Mouse (Mus musculus) cortical plate, adult 2 months (tissue): ENCODE measurements around the gene Vmp1. TPM values are rescaled to one million over a fixed set of nuclear protein-coding genes. Genes with fewer than 3 reads are reported as not detected.

Experiments used
- H3K27ac ChIP-seq: fragments of 200-500 bp; 2 replicates; pipeline ENCODE4 v1.5.1; 2012; ENCODE audit warnings: low read length, control low read depth, inconsistent platforms; ENCODE audit not compliant: insufficient read depth
- H3K4me1 ChIP-seq: fragments of 200-500 bp; 2 replicates; pipeline ENCODE4 v1.6.1; 2011; ENCODE audit warnings: low read length; ENCODE audit not compliant: control insufficient read depth, insufficient read depth
- H3K4me3 ChIP-seq: fragments of 200-500 bp; 2 replicates; pipeline ENCODE4 v1.5.1; 2011; ENCODE audit warnings: mild to moderate bottlenecking, low read length, control low read depth; ENCODE audit not compliant: insufficient read depth
- CTCF ChIP-seq: fragments of 200-500 bp; IDR thresholded peaks from 2 replicates; pipeline ENCODE4 v1.5.1; 2011; ENCODE audit warnings: mild to moderate bottlenecking, control low read depth, low read length; ENCODE audit not compliant: insufficient read depth; ENCODE audit errors: extremely low read depth
- POLR2A ChIP-seq: fragments of 200-500 bp; IDR thresholded peaks from 2 replicates; pipeline ENCODE4 v1.6.1; 2011; ENCODE audit warnings: mild to moderate bottlenecking, low read length, control low read depth; ENCODE audit not compliant: insufficient read depth; ENCODE audit errors: extremely low read depth
- polyA plus RNA-seq: library from polyadenylated mRNA; depleted of rRNA; stranded (reverse); fragments of >200 nt; gene quantifications from 2 replicates; pipeline ENCODE4 v1.2.3, GENCODE M21; 2012

The Vmp1 gene
- polyA plus RNA-seq, 1 experiment = 131 TPM

DNA sequence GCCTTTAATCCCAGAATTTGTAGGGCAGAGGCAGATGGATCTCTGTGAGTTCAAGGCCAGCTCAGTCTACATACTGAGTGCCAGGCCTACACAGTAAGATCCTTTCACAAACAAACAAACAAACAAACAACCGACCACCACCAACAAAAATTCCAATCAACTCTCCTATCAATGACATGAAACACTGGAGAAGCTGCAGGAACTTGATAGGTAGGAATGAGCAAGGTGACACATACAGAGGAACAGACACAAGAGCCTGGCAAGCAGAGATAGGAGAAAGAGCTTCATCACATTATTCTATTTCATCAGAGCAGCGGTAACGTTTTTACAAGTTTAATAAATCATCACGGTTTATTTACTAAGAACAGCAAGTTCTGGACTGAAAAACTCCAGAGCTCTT is 56.9 kb downstream of the Vmp1 start:
- TF ChIP-seq CTCF = no peak
- TF ChIP-seq POLR2A = no peak
- Histone ChIP-seq H3K4me1 (no peaks in the 10 kb centered on the region), H3K4me3 (no peak overlapping the region), H3K27ac (no peak overlapping the region)

DNA sequence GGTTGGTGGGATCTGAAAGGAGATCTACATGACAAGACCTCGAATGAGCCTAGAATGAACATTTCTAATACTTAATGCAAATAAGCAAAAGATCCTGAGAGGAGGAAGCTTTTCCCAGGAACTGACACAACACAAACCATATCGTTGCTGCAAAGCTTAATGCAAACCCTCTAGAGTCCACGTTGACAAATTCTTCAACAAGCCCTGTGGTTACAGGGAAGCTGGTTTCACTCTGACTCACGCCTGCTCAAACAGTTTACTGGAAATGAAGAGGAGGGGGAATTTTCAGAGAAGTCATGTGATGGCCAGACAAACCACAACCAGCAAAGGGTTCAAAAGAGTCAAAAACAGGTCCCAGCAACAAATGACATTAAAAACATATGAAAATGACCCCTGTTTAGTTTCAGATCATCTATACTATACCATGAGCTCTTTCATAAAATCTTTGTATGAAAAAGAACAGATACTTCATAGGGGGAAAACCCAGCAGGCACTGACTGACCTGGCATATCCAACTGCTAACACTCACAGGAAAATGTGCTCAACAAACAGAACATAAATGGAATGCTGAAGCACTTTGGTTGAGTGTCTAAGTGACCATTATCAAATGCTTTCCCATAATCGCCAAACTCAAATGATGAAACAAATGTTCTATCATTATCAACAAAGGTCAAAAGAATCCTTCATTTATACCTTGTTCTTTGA is 59.2 kb downstream of the Vmp1 start:
- no peaks in the 10 kb centered on the region for H3K4me1 ChIP-seq
- TF ChIP-seq POLR2A = no peak
- no peak overlapping the region for H3K4me3 ChIP-seq
- no peak overlapping the region for H3K27ac ChIP-seq

DNA sequence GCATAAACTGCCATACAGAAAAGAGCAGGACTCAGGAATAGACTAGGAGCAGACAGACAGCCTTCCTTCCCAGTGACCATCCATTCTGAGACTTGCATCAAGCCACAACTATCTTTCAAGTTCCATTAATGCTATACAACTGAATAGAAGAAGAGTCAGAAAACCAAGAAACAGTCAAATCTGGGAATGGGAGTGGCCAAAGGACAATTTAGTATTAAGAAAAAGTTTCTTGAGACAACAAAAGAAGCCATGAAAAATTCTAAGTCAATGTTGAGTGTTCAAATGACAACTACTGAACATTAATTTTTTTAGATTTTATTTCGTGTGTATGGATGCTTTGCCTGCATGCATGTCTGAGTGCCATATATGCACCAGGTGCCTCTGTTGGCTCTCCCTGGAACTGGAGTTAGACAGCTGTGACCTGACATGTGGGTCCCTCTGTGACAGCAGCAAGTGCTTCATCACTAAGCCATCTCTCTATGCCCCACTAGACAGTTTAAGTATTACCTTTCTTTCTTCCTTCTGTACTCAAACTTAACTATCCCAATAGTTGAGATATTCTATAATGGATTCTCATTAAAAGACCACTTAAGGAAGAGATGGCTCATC is 60.1 kb downstream of the Vmp1 start:
- H3K4me1 ChIP-seq = no peaks in the 10 kb centered on the region
- H3K4me3 ChIP-seq = no peak overlapping the region
- TF ChIP-seq POLR2A (no peak), CTCF (no peak)
- H3K27ac ChIP-seq = no peak overlapping the region

DNA sequence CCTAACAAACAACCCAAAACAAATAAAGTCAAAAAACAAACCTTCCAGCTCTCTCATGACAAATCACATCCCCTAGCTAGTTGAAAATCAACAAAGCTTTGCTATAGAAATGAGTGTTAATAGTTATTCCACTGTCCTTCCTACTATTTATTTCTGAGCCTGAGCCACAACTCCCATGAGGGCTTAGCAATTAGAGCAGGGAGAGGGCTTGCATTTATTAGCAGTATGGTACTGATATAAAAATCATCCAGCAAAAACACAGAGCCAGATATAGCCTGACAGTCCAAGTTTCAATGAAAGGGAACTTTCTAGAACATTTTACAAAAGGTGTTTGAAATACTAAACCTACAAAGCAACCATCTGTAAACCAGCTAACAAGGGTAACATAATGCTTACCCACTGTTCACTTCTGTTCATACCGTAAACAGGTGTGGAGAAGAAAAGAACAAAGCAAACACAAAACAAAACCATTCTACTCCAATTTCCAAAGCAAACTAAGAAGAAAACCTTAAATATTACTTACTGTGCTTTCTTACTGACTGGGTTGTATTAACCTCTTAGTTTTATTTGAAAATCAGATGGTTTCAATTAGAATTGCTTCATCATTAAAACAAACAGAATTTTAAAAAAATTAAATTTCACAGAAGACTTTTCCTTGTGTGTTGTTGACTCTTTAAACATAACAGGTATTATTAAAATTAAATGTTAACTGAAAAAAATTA is 61.3 kb downstream of the Vmp1 start:
- H3K4me1 ChIP-seq = no peaks in the 10 kb centered on the region
- H3K4me3 ChIP-seq = no peak overlapping the region
- TF ChIP-seq CTCF (no peak), POLR2A (no peak)
- H3K27ac ChIP-seq = no peak overlapping the region

DNA sequence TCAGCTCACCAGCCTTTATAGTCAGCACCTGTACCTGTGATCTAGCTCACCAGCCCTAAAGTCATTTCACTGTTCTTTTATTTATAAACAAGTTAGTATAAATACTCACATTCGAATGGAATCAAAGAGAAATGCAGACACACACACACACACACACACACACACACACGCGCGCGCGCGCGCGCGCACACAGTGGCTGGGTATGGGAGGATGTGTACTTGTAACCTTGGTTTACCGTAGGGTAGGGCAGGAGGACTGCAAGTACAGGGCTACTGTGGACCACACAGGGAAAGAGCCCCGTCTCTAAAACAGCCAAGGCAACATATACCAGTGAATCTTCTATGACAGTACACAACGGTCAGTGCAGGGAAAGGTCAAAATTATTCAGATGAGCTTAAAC is 62.5 kb downstream of the Vmp1 start:
- Histone ChIP-seq H3K4me1 (no peaks in the 10 kb centered on the region), H3K27ac (no peak overlapping the region), H3K4me3 (no peak overlapping the region)
- no peak for TF ChIP-seq CTCF
- TF ChIP-seq POLR2A = no peak

DNA sequence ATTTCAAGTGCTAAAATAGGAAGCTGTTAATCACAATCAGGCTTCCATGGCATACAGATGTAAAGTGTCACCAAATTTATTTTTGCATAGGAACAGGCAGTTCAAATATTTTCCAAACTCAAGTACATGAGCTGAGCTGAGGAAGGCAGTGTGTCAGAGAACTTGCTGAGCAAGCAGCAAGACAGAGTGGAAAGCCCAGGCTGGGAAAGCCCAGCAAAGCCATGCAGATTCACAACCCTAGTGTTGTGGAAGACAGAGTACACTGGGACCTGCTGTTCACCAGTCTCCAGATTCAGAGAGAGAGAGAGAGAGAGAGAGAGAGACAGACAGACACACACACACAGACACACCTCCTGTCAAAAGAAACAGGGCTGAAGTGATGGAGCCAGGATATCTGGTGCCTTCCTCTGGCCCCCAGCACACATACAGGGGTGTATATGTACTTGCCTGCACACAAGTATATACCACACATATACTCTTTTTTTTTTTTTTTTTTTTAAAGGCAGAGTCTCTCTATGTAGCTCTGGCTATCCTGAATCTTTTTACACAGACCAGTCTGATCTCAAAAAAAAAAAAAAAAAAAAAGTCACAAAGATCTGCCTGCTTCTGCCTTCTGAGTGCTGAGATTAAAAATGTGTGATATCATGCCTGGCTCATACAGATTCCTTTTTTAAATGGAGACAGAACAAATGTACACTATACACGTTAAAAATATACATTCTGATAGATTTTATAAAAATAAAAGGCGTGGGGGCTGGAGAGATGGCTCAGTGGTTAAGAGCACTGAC is 64.9 kb downstream of the Vmp1 start:
- no peak overlapping the region for H3K4me3 ChIP-seq
- H3K27ac ChIP-seq = no peak overlapping the region
- TF ChIP-seq CTCF = no peak
- no peak for TF ChIP-seq POLR2A
- H3K4me1 ChIP-seq = no peaks in the 10 kb centered on the region; the same call in 1 of the 2 replicates

DNA sequence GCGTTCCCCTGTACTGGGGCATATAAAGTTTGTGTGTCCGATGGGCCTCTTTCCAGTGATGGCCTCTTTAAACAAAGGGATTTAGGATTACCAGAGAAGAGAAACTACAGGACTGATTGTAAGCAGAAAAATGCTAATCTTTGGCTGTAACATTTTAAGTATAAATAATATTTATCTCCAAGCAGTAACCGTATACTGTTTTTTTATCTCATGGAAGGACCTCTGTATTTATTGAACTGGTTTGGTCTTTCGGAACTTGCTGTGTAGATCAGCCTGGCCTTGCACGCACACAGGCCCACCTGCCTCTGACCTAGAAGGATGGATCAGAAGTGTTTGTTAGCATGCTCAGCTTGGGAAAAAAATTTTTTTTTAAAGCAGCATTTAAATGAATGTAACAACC is 69.0 kb downstream of the Vmp1 start:
- H3K27ac ChIP-seq = no peak overlapping the region
- TF ChIP-seq POLR2A (no peak), CTCF (no peak)
- no peaks in the 10 kb centered on the region; the same call in 1 of the 2 replicates for H3K4me1 ChIP-seq
- H3K4me3 ChIP-seq = no peak overlapping the region

DNA sequence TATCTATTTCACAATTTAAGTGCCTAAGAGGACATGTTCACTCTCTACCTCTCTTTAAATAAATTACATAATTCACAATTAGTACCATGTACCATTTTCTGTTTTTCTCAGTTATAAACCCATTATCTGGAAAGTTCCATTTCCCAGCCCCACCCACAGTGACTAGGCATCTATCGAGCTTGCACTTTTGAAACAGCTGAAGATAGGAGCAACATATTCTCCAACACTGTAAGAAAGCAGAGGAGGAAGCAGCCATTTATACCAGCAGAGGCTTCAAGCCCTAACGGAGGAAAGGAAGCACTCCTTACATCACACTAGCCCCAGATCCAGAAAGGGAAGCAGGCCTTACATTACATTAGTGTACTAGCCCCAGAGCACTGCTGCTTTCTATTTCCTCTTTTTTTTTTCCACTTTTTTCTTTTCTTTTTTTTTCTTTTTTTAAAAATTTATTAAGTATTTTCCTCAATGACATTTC is 69.5 kb downstream of the Vmp1 start:
- H3K4me1 ChIP-seq = no peaks in the 10 kb centered on the region; the same call in 1 of the 2 replicates
- TF ChIP-seq POLR2A (no peak), CTCF (no peak)
- H3K27ac ChIP-seq = no peak overlapping the region

DNA sequence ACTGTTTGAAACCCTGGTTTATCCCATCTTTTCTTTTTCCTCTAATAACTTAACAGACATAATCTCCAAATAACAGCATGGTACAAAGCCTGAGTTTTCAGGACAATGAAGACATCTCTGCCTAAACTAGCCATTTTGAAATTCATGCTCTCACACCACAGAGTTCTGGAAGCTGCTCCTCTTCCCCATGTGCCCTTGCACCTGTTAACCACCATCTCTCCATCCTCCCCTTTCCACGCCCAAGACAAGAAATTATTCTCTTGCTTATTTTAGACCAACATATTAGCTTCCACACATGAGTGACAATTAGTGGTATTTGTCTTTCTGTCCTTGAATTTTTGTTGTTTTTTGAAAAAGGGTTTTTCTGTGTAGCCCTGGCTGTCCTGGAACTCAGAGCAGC is 71.6 kb downstream of the Vmp1 start:
- H3K27ac ChIP-seq = no peak overlapping the region
- H3K4me3 ChIP-seq = no peak overlapping the region
- H3K4me1 ChIP-seq = no peaks in the 10 kb centered on the region; the same call in 1 of the 2 replicates
- TF ChIP-seq CTCF (no peak), POLR2A (no peak)

More for the DNA sequence above, 69.5 kb downstream of the Vmp1 start:
- H3K4me3 ChIP-seq = no peak overlapping the region
